Mouse (Mus musculus) thymus, postnatal 4 days (tissue): Measurements from ENCODE around the gene Pkd1.

Source experiments
- DNase-seq: peaks from one replicate; pipeline ENCODE4 v3.0.0; 2021

Gene Pkd1

GRCm38 (mm10) chr17:24533099-24533992 is 16.3 kb upstream of the Pkd1 start:
- peak; percentile 89 for DNase-seq

- DNase-seq = no peak
Observed at GRCm38 (mm10) chr17:24534160-24534718, 15.4 kb upstream of the Pkd1 start, which contains the start of gene Rab26. Rab26 (minus strand) TSS chr17:24534210.

GRCm38 (mm10) chr17:24535300-24535699 is 14.3 kb upstream of the Pkd1 start:
- DNase-seq = no peak

GRCm38 (mm10) chr17:24537536-24537935 is 12.1 kb upstream of the Pkd1 start:
- DNase-seq = no peak

- DNase-seq = peak; percentile 80
Observed at GRCm38 (mm10) chr17:24538950-24539349, 10.7 kb upstream of the Pkd1 start.

- DNase-seq = peak; percentile 68
Observed at GRCm38 (mm10) chr17:24540375-24540774, 9.3 kb upstream of the Pkd1 start.

GRCm38 (mm10) chr17:24544613-24545012 is 5.0 kb upstream of the Pkd1 start:
- no peak for DNase-seq

GRCm38 (mm10) chr17:24545247-24545646 is 4.4 kb upstream of the Pkd1 start:
- DNase-seq = no peak

GRCm38 (mm10) chr17:24546234-24546633 is 3.4 kb upstream of the Pkd1 start:
- no peak for DNase-seq

GRCm38 (mm10) chr17:24548435-24548834 is 1.2 kb upstream of the Pkd1 start:
- DNase-seq = peak; percentile 44

GRCm38 (mm10) chr17:24548921-24549617 is 565 bp upstream of the Pkd1 start:
- peak; percentile 51 for DNase-seq

GRCm38 (mm10) chr17:24550416-24551049 is 899 bp downstream of the Pkd1 start:
- DNase-seq = peak; percentile 76

GRCm38 (mm10) chr17:24551050-24551444 is 1.4 kb downstream of the Pkd1 start:
- DNase-seq = no peak

- no peak for DNase-seq
Observed at GRCm38 (mm10) chr17:24557091-24557490, 7.5 kb downstream of the Pkd1 start.

- no peak for DNase-seq
Observed at GRCm38 (mm10) chr17:24558600-24559099, 9.0 kb downstream of the Pkd1 start.

GRCm38 (mm10) chr17:24559146-24559545 is 9.5 kb downstream of the Pkd1 start:
- no peak for DNase-seq

- no peak for DNase-seq
Observed at GRCm38 (mm10) chr17:24560301-24561028, 10.8 kb downstream of the Pkd1 start.

- DNase-seq = no peak
Observed at GRCm38 (mm10) chr17:24561592-24561991, 12.0 kb downstream of the Pkd1 start.

- no peak for DNase-seq
Observed at GRCm38 (mm10) chr17:24563638-24564037, 14.0 kb downstream of the Pkd1 start.

GRCm38 (mm10) chr17:24564422-24564821 is 14.8 kb downstream of the Pkd1 start:
- no peak for DNase-seq

- DNase-seq = no peak
Observed at GRCm38 (mm10) chr17:24565092-24565491, 15.5 kb downstream of the Pkd1 start.

GRCm38 (mm10) chr17:24565792-24566191 is 16.2 kb downstream of the Pkd1 start:
- no peak for DNase-seq
